Mouse (Mus musculus) midbrain, embryonic 14.5 days (tissue): ENCODE measurements around the gene Ifitm6. TPM values are rescaled to one million over a fixed set of nuclear protein-coding genes. Genes with fewer than 3 reads are reported as not detected.
"Not testable (repeated sequence)": the region's sequence is repeated elsewhere in the genome, so short reads cannot be mapped to it uniquely, and the experiment has no call there.

Experiments
- ATAC-seq: fragments of 200-750 bp; cut with Nextera tagmentation; 2 replicates; pipeline ENCODE4 v1.8.0; 2017; ENCODE audit warnings: moderate number of reproducible peaks, moderate library complexity; ENCODE audit not compliant: low FRiP score, low TSS enrichment
- DNase-seq: peaks from one replicate; pipeline ENCODE4 v3.0.0-alpha.2; 2015
- H3K27ac ChIP-seq: fragments of 300-500 bp; sonication (generic); replicated peaks from 2 replicates; pipeline ENCODE4 v1.5.1; 2014; ENCODE audit warnings: mild to moderate bottlenecking, low read depth, low read length, moderate library complexity
- H3K27me3 ChIP-seq: fragments of 300-500 bp; sonication (generic); 2 replicates; pipeline ENCODE4 v1.6.1; 2014; ENCODE audit warnings: low read length, control low read depth, mixed read lengths; ENCODE audit not compliant: control insufficient read depth, insufficient read depth
- H3K36me3 ChIP-seq: fragments of 300-500 bp; sonication (generic); 2 replicates; pipeline ENCODE4 v1.6.1; 2014; ENCODE audit warnings: low read length, control low read depth; ENCODE audit not compliant: control insufficient read depth, insufficient read depth
- H3K4me1 ChIP-seq: fragments of 300-500 bp; sonication (generic); 2 replicates; pipeline ENCODE4 v1.6.1; 2014; ENCODE audit warnings: mild to moderate bottlenecking, antibody characterized with exemption, low read length, control low read depth; ENCODE audit not compliant: control insufficient read depth, insufficient read depth
- H3K4me2 ChIP-seq: fragments of 300-500 bp; sonication (generic); 2 replicates; pipeline ENCODE4 v1.6.1; 2014; ENCODE audit warnings: mild to moderate bottlenecking, low read length, moderate library complexity
- H3K4me3 ChIP-seq: fragments of 300-500 bp; sonication (generic); replicated peaks from 2 replicates; pipeline ENCODE4 v1.5.1; 2014; ENCODE audit warnings: low read depth, low read length
- H3K9ac ChIP-seq: fragments of 300-500 bp; sonication (generic); replicated peaks from 2 replicates; pipeline ENCODE4 v1.6.1; 2014; ENCODE audit warnings: mild to moderate bottlenecking, low read length, moderate library complexity
- H3K9me3 ChIP-seq: fragments of 300-500 bp; sonication (generic); 2 replicates; pipeline ENCODE4 v1.6.1; 2016; ENCODE audit warnings: low read length, control low read depth, mixed read lengths; ENCODE audit not compliant: control insufficient read depth
- WGBS: fragments of 180-500 bp; shearing (Covaris S2); extraction: QIAGEN DNeasy Blood & Tissue Kit; methylation state at CpG from one replicate; pipeline ENCODE4 v1.1.7; 2014; 5-methylcytosine and 5-hydroxymethylcytosine counted together
- polyA plus RNA-seq: library from polyadenylated mRNA; unstranded; fragments of >200 nt; fragmentation: Nextera tagmentation; extraction: Ambion mirVana; gene quantifications from 2 replicates; pipeline ENCODE4 v1.2.1, GENCODE M21; 2014

Gene Ifitm6
- polyA plus RNA-seq, 1 experiment from 2014 or later: 0.34 TPM

- Histone ChIP-seq H3K27ac (no peak overlapping the region), H3K4me3 (no peak overlapping the region), H3K9me3 (no peaks in the 10 kb centered on the region), H3K27me3 (no peaks in the 10 kb centered on the region), H3K4me1 (0 out of 2 replicates have a peak, but pooled peaks cover 2% of the 10 kb centered on the region), H3K4me2 (no peak overlapping the region), H3K9ac (no peak overlapping the region), H3K36me3 (no peaks in the 10 kb centered on the region)
- DNase-seq: no peak
- 27% methylated on average over 14 of the region's 14 CpGs for WGBS
- ATAC-seq: no peak
Measured at GRCm38 (mm10) chr7:140973396-140974165, 44.1 kb downstream of the Ifitm6 start.

- ATAC-seq (no peak), DNase-seq (no peak)
- H3K4me3 ChIP-seq: no peak overlapping the region
- no peak overlapping the region for H3K4me2 ChIP-seq
- H3K36me3 ChIP-seq: no peaks in the 10 kb centered on the region
- 86% methylated on average over 8 of the region's 8 CpGs for WGBS
- no peak overlapping the region for H3K9ac ChIP-seq
- H3K9me3 ChIP-seq: no peaks in the 10 kb centered on the region
- no peak overlapping the region for H3K27ac ChIP-seq
- H3K4me1 ChIP-seq: 0 out of 2 replicates have a peak, but pooled peaks cover 2% of the 10 kb centered on the region
- H3K27me3 ChIP-seq: no peaks in the 10 kb centered on the region
Measured at GRCm38 (mm10) chr7:140971479-140972171, 46.1 kb downstream of the Ifitm6 start.

- ATAC-seq: no peak
Measured at GRCm38 (mm10) chr7:140970931-140971330, 46.8 kb downstream of the Ifitm6 start.

GRCm38 (mm10) chr7:140968710-140969109, 49.0 kb downstream of the Ifitm6 start:
- WGBS: 25% methylated on average over 3 of the region's 3 CpGs
- not testable (repeated sequence) for H3K4me3 ChIP-seq, H3K4me1 ChIP-seq, H3K27ac ChIP-seq, H3K36me3 ChIP-seq, ATAC-seq, H3K27me3 ChIP-seq, H3K9ac ChIP-seq, DNase-seq, H3K4me2 ChIP-seq, H3K9me3 ChIP-seq

More at GRCm38 (mm10) chr7:140970931-140971330, 46.8 kb downstream of the Ifitm6 start:
- H3K9ac ChIP-seq: no peak overlapping the region
- H3K4me2 ChIP-seq: no peak overlapping the region
- no peaks in the 10 kb centered on the region for H3K36me3 ChIP-seq
- WGBS: 51% methylated on average over 7 of the region's 7 CpGs
- no peaks in the 10 kb centered on the region for H3K27me3 ChIP-seq
- no peaks in the 10 kb centered on the region for H3K9me3 ChIP-seq
- no peak for DNase-seq
- H3K4me3 ChIP-seq: no peak overlapping the region
- 0 out of 2 replicates have a peak, but pooled peaks cover 2% of the 10 kb centered on the region for H3K4me1 ChIP-seq
- H3K27ac ChIP-seq: no peak overlapping the region

- H3K36me3 ChIP-seq: no peaks in the 10 kb centered on the region
- no peaks in the 10 kb centered on the region for H3K4me1 ChIP-seq
- no peak overlapping the region for H3K9ac ChIP-seq
- no peaks in the 10 kb centered on the region for H3K27me3 ChIP-seq
- ATAC-seq: no peak
- peak; percentile 23 for DNase-seq
- H3K27ac ChIP-seq: no peak overlapping the region
- H3K4me2 ChIP-seq: no peak overlapping the region
- no peak overlapping the region for H3K4me3 ChIP-seq
- no peaks in the 10 kb centered on the region for H3K9me3 ChIP-seq
- WGBS: 8% methylated on average over 14 of the region's 14 CpGs
Measured at GRCm38 (mm10) chr7:140967862-140968591, 49.7 kb downstream of the Ifitm6 start.

- WGBS: 81% methylated on average over 4 of the region's 4 CpGs
- no peaks in the 10 kb centered on the region for H3K36me3 ChIP-seq
- no peaks in the 10 kb centered on the region for H3K9me3 ChIP-seq
- no peak for DNase-seq
- H3K9ac ChIP-seq: no peak within 1 kb of the TSS
- H3K4me1 ChIP-seq: no peaks in the 10 kb centered on the region
- H3K27ac ChIP-seq: no peak within 1 kb of the TSS
- no peak within 1 kb of the TSS for H3K4me3 ChIP-seq
- H3K4me2 ChIP-seq: no peak within 1 kb of the TSS
- ATAC-seq: no peak
- no peaks in the 10 kb centered on the region for H3K27me3 ChIP-seq
Measured at GRCm38 (mm10) chr7:140966921-140967320, 50.8 kb downstream of the Ifitm6 start, which contains the start of gene Ifitm1. TSS of gene Ifitm1 (plus strand) at chr7:140967221.

Other genes with a start within 250 kb of the Ifitm6 start
- 0.18 TPM in 1 of 2 replicates, not detected in the other for gene Syce1, start 230.1 kb downstream of the Ifitm6 start, polyA plus RNA-seq
- 25.4 and 34.5 TPM in 2 replicates for gene Zfp941, start 195.7 kb downstream of the Ifitm6 start, polyA plus RNA-seq
- not detected in 2 replicates for gene Urah, start 182.9 kb downstream of the Ifitm6 start, polyA plus RNA-seq
- gene Scgb1c1, start 172.4 kb downstream of the Ifitm6 start, polyA plus RNA-seq: not detected in 2 replicates
- not detected in 2 replicates for gene Odf3, start 170.1 kb downstream of the Ifitm6 start, polyA plus RNA-seq
- not detected in 2 replicates for gene Gm45785, start 161.6 kb downstream of the Ifitm6 start, polyA plus RNA-seq
- 98.6 and 99.6 TPM in 2 replicates for gene Ric8a, start 161.0 kb downstream of the Ifitm6 start, polyA plus RNA-seq
- gene Bet1l, start 160.3 kb downstream of the Ifitm6 start, polyA plus RNA-seq: 42.8 and 54.5 TPM in 2 replicates
- gene Psmd13, start 136.0 kb downstream of the Ifitm6 start, polyA plus RNA-seq: 186 and 214 TPM in 2 replicates
- gene Sirt3, start 135.6 kb downstream of the Ifitm6 start, polyA plus RNA-seq: 33.4 and 40.0 TPM in 2 replicates
- not detected in 2 replicates for gene Cox8b, start 117.5 kb downstream of the Ifitm6 start, polyA plus RNA-seq
- gene Nlrp6, start 97.0 kb downstream of the Ifitm6 start, polyA plus RNA-seq: 0.32 and 0.89 TPM in 2 replicates
- gene Pgghg, start 76.5 kb downstream of the Ifitm6 start, polyA plus RNA-seq: 5.0 and 7.4 TPM in 2 replicates
- 0.29 TPM in 1 of 2 replicates, not detected in the other for gene Ifitm5, start 67.6 kb downstream of the Ifitm6 start, polyA plus RNA-seq
- gene Gm45717, start 62.0 kb downstream of the Ifitm6 start, polyA plus RNA-seq: not detected in 2 replicates
- gene Ifitm2, start 61.9 kb downstream of the Ifitm6 start, polyA plus RNA-seq: 131 and 176 TPM in 2 replicates
- gene Ifitm1, start 50.7 kb downstream of the Ifitm6 start, polyA plus RNA-seq: 3.0 and 11.5 TPM in 2 replicates
- 18.8 and 66.5 TPM in 2 replicates for gene Ifitm3, start 7.2 kb downstream of the Ifitm6 start, polyA plus RNA-seq
- not detected in 2 replicates for gene Gm17387, start 11.2 kb upstream of the Ifitm6 start, polyA plus RNA-seq
- gene B4galnt4, start 43.2 kb upstream of the Ifitm6 start, polyA plus RNA-seq: 44.1 and 56.0 TPM in 2 replicates
- not detected in 2 replicates for gene Pkp3, start 60.3 kb upstream of the Ifitm6 start, polyA plus RNA-seq
- 1.2 and 2.1 TPM in 2 replicates for gene Sigirr, start 82.6 kb upstream of the Ifitm6 start, polyA plus RNA-seq
- 0.14 and 0.18 TPM in 2 replicates for gene Ano9, start 99.9 kb upstream of the Ifitm6 start, polyA plus RNA-seq
- gene Ptdss2, start 104.5 kb upstream of the Ifitm6 start, polyA plus RNA-seq: 69.4 and 77.6 TPM in 2 replicates
- gene Rnh1, start 154.9 kb upstream of the Ifitm6 start, polyA plus RNA-seq: 39.3 and 39.7 TPM in 2 replicates
- 125 and 176 TPM in 2 replicates for gene Hras, start 176.1 kb upstream of the Ifitm6 start, polyA plus RNA-seq
- 9.0 and 9.8 TPM in 2 replicates for gene Lrrc56, start 176.2 kb upstream of the Ifitm6 start, polyA plus RNA-seq
- 0.88 and 1.1 TPM in 2 replicates for gene Lmntd2, start 196.2 kb upstream of the Ifitm6 start, polyA plus RNA-seq
- gene Rassf7, start 197.9 kb upstream of the Ifitm6 start, polyA plus RNA-seq: 25.9 and 27.2 TPM in 2 replicates
- gene Phrf1, start 210.9 kb upstream of the Ifitm6 start, polyA plus RNA-seq: 60.1 and 77.5 TPM in 2 replicates
- gene Irf7, start 248.6 kb upstream of the Ifitm6 start, polyA plus RNA-seq: 1.1 and 9.2 TPM in 2 replicates